ENCODE assay signal across 30 mouse cellular contexts in genomic region chr15:95699371-95699770, GRCm38 (mm10). TPM values are rescaled to one million over a fixed set of nuclear protein-coding genes. Genes with fewer than 3 reads are reported as not detected.
DNase-seq lines count a peak whose midpoint lies in the region; ATAC-seq and TF ChIP-seq lines count a peak whose summit lies in the region.
"Had no signal": no experiment of that assay in that cellular context is flagged by ENCODE, and none has a peak within 500 bp of the region (broad histone marks: within the 10 kb centered on the region; RNA-seq: fewer than 3 reads in every experiment).

No protein-coding gene starts in this region.

- no peaks in the 10 kb centered on the region for H3K36me3 ChIP-seq in forebrain, embryonic 14.5 days (ENCODE audit: control insufficient read depth, insufficient read depth, low read length)
- H3K36me3 ChIP-seq in forebrain, embryonic 13.5 days (ENCODE audit: poor library complexity, severe bottlenecking), result no peaks in the 10 kb centered on the region
- H3K36me3 ChIP-seq: embryonic facial prominence, embryonic 13.5 days; forebrain, embryonic 12.5 days; G1E; heart, embryonic 12.5 days; heart, embryonic 15.5 days; hindbrain, embryonic 10.5 days; hindbrain, embryonic 13.5 days; intestine, embryonic 15.5 days had no signal

- DNase-seq in forebrain, embryonic 14.5 days (ENCODE audit: low spot score), result peak; percentile 41
- DNase-seq in layer of hippocampus, adult 9-11 months, result peak; percentile 22
- no peak for DNase-seq in layer of hippocampus, postnatal 25 days (ENCODE audit: extremely low spot score in 1 of 2, low spot score in 1 of 2)
- DNase-seq in brain, embryonic 14.5 days (ENCODE audit: low read depth), result peak; percentile 34
- DNase-seq in cerebellum, postnatal 10 days, result no peak
- no peak for DNase-seq in ovary, adult 18-20 months (ENCODE audit: low spot score)
- DNase-seq: adrenal gland, postnatal 10 days; adrenal gland, postnatal 36 days; B cell, adult 2 months; cerebellum, adult 11-12 months; cerebellum, adult 8-10 months; cerebellum, postnatal 14 days; gastrocnemius, postnatal 25 days; heart, adult 18-20 months; heart, postnatal 10 days; heart, postnatal 36 days had no signal

- TF ChIP-seq CTCF in brain, embryonic 14.5 days (IDR thresholded peaks at IDR 0.05; ENCODE audit: borderline replicate concordance, extremely low read depth, insufficient read depth, insufficient read length), result no peak

- H3K4me3 ChIP-seq in forebrain, embryonic 14.5 days (ENCODE audit: low read depth, low read length), result no peak overlapping the region
- H3K4me3 ChIP-seq in forebrain, embryonic 13.5 days, result no peak overlapping the region
- H3K4me3 ChIP-seq: embryonic facial prominence, embryonic 13.5 days; forebrain, embryonic 12.5 days; heart, embryonic 12.5 days; heart, embryonic 15.5 days; hindbrain, embryonic 10.5 days; hindbrain, embryonic 13.5 days; intestine, embryonic 15.5 days had no signal

- H3K27me3 ChIP-seq in forebrain, embryonic 14.5 days (replicated peaks; ENCODE audit: control insufficient read depth, insufficient read depth, low read length), result no peaks in the 10 kb centered on the region
- peaks cover 36% of the 10 kb centered on the region for H3K27me3 ChIP-seq in forebrain, embryonic 13.5 days
- H3K27me3 ChIP-seq: CH12.LX; embryonic facial prominence, embryonic 13.5 days; heart, embryonic 15.5 days; intestine, embryonic 15.5 days had no signal

- H3K27ac ChIP-seq in forebrain, embryonic 14.5 days (ENCODE audit: low read depth, low read length), result no peak overlapping the region
- H3K27ac ChIP-seq in forebrain, embryonic 13.5 days, result no peak overlapping the region
- H3K27ac ChIP-seq: embryonic facial prominence, embryonic 13.5 days; forebrain, embryonic 12.5 days; heart, embryonic 15.5 days; hindbrain, embryonic 10.5 days; hindbrain, embryonic 13.5 days; intestine, embryonic 15.5 days had no signal

- ATAC-seq in forebrain, embryonic 14.5 days, result no peak
- no peak for ATAC-seq in forebrain, embryonic 13.5 days
- ATAC-seq: hindbrain, embryonic 16.5 days; intestine, embryonic 15.5 days; Patski had no signal

- no peak overlapping the region for H3K4me2 ChIP-seq in forebrain, embryonic 14.5 days (ENCODE audit: low read length)
- H3K4me2 ChIP-seq in forebrain, embryonic 13.5 days, result no peak overlapping the region
- H3K4me2 ChIP-seq: embryonic facial prominence, embryonic 13.5 days; forebrain, embryonic 12.5 days; heart, embryonic 12.5 days; heart, embryonic 15.5 days; hindbrain, embryonic 13.5 days; intestine, embryonic 15.5 days had no signal

- no peak for TF ChIP-seq POLR2A in brain, embryonic 14.5 days (IDR thresholded peaks at IDR 0.05; ENCODE audit: borderline replicate concordance, extremely low read depth, insufficient read depth, insufficient read length, poor library complexity, severe bottlenecking)

- no peaks in the 10 kb centered on the region for H3K9me3 ChIP-seq in forebrain, embryonic 14.5 days (replicated peaks; ENCODE audit: control insufficient read depth, low read length)
- no peaks in the 10 kb centered on the region for H3K9me3 ChIP-seq in forebrain, embryonic 13.5 days (replicated peaks)
- H3K9me3 ChIP-seq: embryonic facial prominence, embryonic 13.5 days; forebrain, embryonic 12.5 days; G1E; heart, embryonic 12.5 days; heart, embryonic 15.5 days; hindbrain, embryonic 10.5 days; hindbrain, embryonic 13.5 days; intestine, embryonic 15.5 days had no signal

- H3K4me1 ChIP-seq in forebrain, embryonic 14.5 days (ENCODE audit: control insufficient read depth, insufficient read depth, low read length), result peaks cover 15% of the 10 kb centered on the region
- H3K4me1 ChIP-seq in forebrain, embryonic 13.5 days, result peaks cover 24% of the 10 kb centered on the region
- H3K4me1 ChIP-seq: embryonic facial prominence, embryonic 13.5 days; heart, embryonic 12.5 days; heart, embryonic 15.5 days; intestine, embryonic 15.5 days had no signal

- H3K9ac ChIP-seq in forebrain, embryonic 14.5 days (ENCODE audit: low read length), result no peak overlapping the region
- no peak overlapping the region for H3K9ac ChIP-seq in forebrain, embryonic 13.5 days
- H3K9ac ChIP-seq: embryonic facial prominence, embryonic 13.5 days; forebrain, embryonic 12.5 days; heart, embryonic 12.5 days; heart, embryonic 15.5 days; hindbrain, embryonic 13.5 days; intestine, embryonic 15.5 days had no signal

- WGBS in forebrain, embryonic 14.5 days, result 68% methylated on average over 12 of the region's 12 CpGs
- 69% methylated on average over 12 of the region's 12 CpGs for WGBS in forebrain, embryonic 13.5 days

RNA-seq across cellular contexts. Expression of gene Dbx2, which starts 43.6 kb away (rescaled TPM):
- 0.67 and 0.93 TPM in 2 replicates for polyA plus RNA-seq in forebrain, embryonic 14.5 days (2014; fragmentation: Nextera tagmentation; extraction: Ambion mirVana)
- polyA plus RNA-seq in forebrain, embryonic 13.5 days (2015; fragmentation: Nextera tagmentation; extraction: Ambion mirVana), result 0.28 TPM in 1 of 2 replicates, not detected in the other
- total RNA-seq in layer of hippocampus, postnatal 25 days (2021), result 10 to 100 TPM; 31.8 to 32.1 TPM
- 0.77 and 2.1 TPM in 2 replicates for polyA plus RNA-seq in brain, embryonic 14.5 days (2012; rRNA removed)
- total RNA-seq: adrenal gland, adult 18-20 months; adrenal gland, postnatal 10 days; adrenal gland, postnatal 36 days; gastrocnemius, adult 8-10 months; gastrocnemius, postnatal 25 days; heart, adult 18-20 months; heart, postnatal 10 days; heart, postnatal 36 days had no signal
- polyA plus RNA-seq: heart, embryonic 12.5 days; heart, embryonic 15.5 days; Patski had no signal

Comparison
In these comparisons a context has a peak if more than half of its experiments do, and no peak if none do; other contexts are left out.
1. DNase-seq: peak in forebrain, embryonic 14.5 days (single experiment), layer of hippocampus, adult 9-11 months (single experiment) and brain, embryonic 14.5 days (single experiment); none in layer of hippocampus, postnatal 25 days (0 of 2), cerebellum, postnatal 10 days (0 of 2) and ovary, adult 18-20 months (single experiment).